Mouse (Mus musculus): ENCODE results near the gene Orai3. TPM values are rescaled to one million over a fixed set of nuclear protein-coding genes. Genes with fewer than 3 reads are reported as not detected.
A peak's percentile ranks its signal among the peaks of the same experiment; 100 is the strongest.
"Not testable (repeated sequence)": the region's sequence is repeated elsewhere in the genome, so short reads cannot be mapped to it uniquely, and the experiment has no call there.

The Orai3 gene
- total RNA-seq, 2 experiments from 2014 or later, result 31.1 to 32.6 TPM

- no peak for DNase-seq
Measured at GRCm38 (mm10) chr7:127765756-127766155, 3.9 kb upstream of the Orai3 start.

- DNase-seq, result no peak
Measured at GRCm38 (mm10) chr7:127766851-127767609, 2.6 kb upstream of the Orai3 start.

GRCm38 (mm10) chr7:127767671-127768345, 1.8 kb upstream of the Orai3 start:
- DNase-seq, result no peak

- DNase-seq, result no peak
Measured at GRCm38 (mm10) chr7:127768346-127768996, 1.1 kb upstream of the Orai3 start.

- DNase-seq, result peak; percentile 95
Measured at GRCm38 (mm10) chr7:127768997-127769593, 520 bp upstream of the Orai3 start.

GRCm38 (mm10) chr7:127770039-127770905, 657 bp downstream of the Orai3 start:
- DNase-seq, result no peak

GRCm38 (mm10) chr7:127771262-127771661, 1.6 kb downstream of the Orai3 start:
- peak; percentile 53 to 56 for DNase-seq

GRCm38 (mm10) chr7:127772080-127772479, 2.5 kb downstream of the Orai3 start:
- no peak for DNase-seq

- no peak for DNase-seq
Measured at GRCm38 (mm10) chr7:127772557-127772956, 2.9 kb downstream of the Orai3 start.

GRCm38 (mm10) chr7:127773664-127774384, 4.2 kb downstream of the Orai3 start:
- peak in 1 of 2 experiments; percentile 49 for DNase-seq

- not testable (repeated sequence) for DNase-seq
Measured at GRCm38 (mm10) chr7:127775837-127776236, 6.2 kb downstream of the Orai3 start.

GRCm38 (mm10) chr7:127776426-127776825, 6.8 kb downstream of the Orai3 start, which contains the start of gene Setd1a:
Gene Setd1a (plus strand): TSS chr7:127776670.
- peak; percentile 86 to 88 for DNase-seq

- peak; percentile 95 for DNase-seq
Measured at GRCm38 (mm10) chr7:127776878-127777473, 7.4 kb downstream of the Orai3 start.

- peak in 1 of 2 experiments; percentile 51 for DNase-seq
Measured at GRCm38 (mm10) chr7:127777474-127778266, 8.1 kb downstream of the Orai3 start.

- DNase-seq, result no peak
Measured at GRCm38 (mm10) chr7:127778350-127778749, 8.7 kb downstream of the Orai3 start.

- DNase-seq, result no peak
Measured at GRCm38 (mm10) chr7:127785308-127785707, 15.7 kb downstream of the Orai3 start, which contains the start of gene Gm49388. Gene Gm49388 (plus strand): TSS chr7:127785608.

GRCm38 (mm10) chr7:127797076-127797845, 27.6 kb downstream of the Orai3 start:
- no peak for DNase-seq

GRCm38 (mm10) chr7:127798591-127798990, 29.0 kb downstream of the Orai3 start:
- no peak for DNase-seq

- no peak for DNase-seq
Measured at GRCm38 (mm10) chr7:127799211-127799610, 29.6 kb downstream of the Orai3 start.
